Mouse (Mus musculus) cortical plate, adult 2 months (tissue): ENCODE results near the gene Hsd11b1.

Experiments used
- CTCF ChIP-seq: fragments of 200-500 bp; IDR thresholded peaks from 2 replicates; pipeline ENCODE4 v1.5.1; 2011; ENCODE audit warnings: mild to moderate bottlenecking, control low read depth, low read length; ENCODE audit not compliant: insufficient read depth; ENCODE audit errors: extremely low read depth
- POLR2A ChIP-seq: fragments of 200-500 bp; IDR thresholded peaks from 2 replicates; pipeline ENCODE4 v1.6.1; 2011; ENCODE audit warnings: mild to moderate bottlenecking, low read length, control low read depth; ENCODE audit not compliant: insufficient read depth; ENCODE audit errors: extremely low read depth

DNA sequence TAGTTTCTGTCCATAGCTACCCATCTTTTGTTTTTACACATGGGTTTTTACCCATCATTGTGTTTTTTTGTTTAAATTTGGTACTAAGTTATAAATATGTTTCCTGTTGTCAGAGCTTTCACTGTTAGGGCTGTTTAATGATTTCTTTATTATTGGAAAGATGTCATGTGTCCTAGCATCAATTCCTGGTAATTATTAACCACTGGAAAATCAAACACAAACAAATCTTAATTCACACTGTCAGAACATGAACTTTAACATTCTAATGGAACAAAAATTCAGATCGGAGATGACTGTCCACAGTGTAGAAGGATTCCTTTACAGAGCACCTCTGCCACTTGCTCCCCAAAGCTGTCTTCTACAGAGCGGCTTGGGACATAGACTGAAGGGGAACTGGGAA is 58.4 kb downstream of the Hsd11b1 start:
- no peak for TF ChIP-seq CTCF
- no peak for TF ChIP-seq POLR2A
